Mouse (Mus musculus): ENCODE results near the gene Tfrc. TPM values are rescaled to one million over a fixed set of nuclear protein-coding genes. Genes with fewer than 3 reads are reported as not detected.
"Not testable (repeated sequence)": the region's sequence is repeated elsewhere in the genome, so short reads cannot be mapped to it uniquely, and the experiment has no call there.

Tfrc gene
- total RNA-seq, 2 experiments from 2014 or later, result 65.6 to 105 TPM

DNA sequence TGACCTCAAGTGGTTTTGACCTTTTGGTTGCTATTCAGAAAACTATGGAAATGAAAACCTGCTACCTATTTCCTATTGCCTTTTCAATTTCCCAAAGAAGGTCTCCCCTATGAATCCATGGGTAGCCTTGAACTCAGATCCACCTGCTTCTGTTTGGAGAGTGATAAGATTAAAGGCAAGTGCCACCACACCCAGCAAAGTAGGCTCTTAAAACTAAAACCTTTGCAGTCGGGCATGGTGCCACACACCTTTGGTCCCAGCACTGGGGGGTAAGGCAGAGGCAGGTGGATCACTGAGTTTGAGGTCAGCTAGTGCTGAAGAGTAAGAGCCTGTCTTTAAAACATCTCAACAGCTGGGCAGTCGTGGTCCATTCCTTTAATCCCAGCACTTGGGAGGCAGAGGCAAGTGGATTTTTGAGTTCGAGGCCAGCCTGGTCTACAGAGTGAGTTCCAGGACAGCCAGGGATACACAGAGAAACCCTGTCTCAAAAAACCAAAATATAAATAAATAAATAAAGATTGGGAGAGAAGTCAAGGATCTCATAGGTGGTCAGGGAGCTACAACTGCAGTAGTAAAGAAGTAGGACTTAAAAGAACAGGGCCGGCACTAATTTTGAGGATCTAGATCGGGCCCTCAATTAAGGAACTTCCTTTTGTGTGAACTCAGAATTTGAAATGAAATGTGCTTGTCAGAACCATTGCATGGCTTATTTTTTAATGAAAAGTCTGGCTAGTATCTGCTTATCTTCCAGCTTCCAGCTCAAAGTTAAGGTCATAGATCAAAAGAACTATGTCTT, 1.9 kb downstream of the Tfrc start:
- no peak for ATAC-seq (replicated peaks; ENCODE audit: poor library complexity, severe bottlenecking)

DNA sequence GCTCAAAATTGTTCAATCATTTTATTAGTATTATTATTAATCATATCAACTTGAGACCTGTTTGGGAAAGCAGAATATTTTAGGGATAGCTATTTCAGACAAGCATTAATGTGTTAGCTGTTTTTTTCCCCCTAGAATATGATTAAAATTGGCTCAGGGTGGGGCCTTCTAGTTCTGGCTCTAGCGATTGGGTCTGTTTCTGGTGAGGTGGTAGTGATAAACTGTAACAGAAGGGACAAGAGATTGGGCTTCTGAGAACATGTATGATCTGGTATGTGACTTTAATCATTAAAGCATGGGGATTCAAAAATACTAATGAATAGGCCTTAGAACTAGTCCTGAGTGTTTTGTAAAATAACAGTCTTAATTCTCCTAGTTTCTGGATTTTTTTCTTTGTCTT, 3.3 kb downstream of the Tfrc start:
- ATAC-seq (replicated peaks; ENCODE audit: poor library complexity, severe bottlenecking), result no peak

DNA sequence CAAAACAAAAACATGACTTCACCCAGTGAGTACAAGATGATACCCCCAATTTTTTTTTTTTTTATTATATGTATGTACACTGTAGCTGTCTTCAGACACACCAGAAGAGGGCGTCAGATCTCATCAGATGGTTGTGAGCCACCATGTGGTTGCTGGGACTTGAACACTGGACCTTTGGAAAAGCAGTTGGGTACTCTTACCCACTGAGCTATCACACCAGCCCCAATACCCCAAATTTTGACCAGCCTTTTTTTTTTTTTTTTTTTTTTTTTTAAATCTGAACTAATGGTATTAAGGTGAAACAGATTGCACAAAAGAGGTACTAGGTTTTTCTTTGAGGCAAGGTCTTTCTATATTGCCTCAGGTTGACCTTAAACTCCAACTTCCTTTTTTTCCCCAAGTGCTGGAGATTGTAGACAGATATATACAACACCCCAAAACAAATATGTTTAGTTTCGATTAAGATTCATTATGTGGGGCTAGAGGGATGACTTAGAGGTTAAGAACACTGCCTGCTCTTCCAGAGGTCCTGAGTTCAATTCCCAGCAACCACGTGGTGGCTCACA, 4.6 kb downstream of the Tfrc start:
- peak; percentile 21; the same call in 1 of the 2 replicates for ATAC-seq (replicated peaks; ENCODE audit: poor library complexity, severe bottlenecking)

DNA sequence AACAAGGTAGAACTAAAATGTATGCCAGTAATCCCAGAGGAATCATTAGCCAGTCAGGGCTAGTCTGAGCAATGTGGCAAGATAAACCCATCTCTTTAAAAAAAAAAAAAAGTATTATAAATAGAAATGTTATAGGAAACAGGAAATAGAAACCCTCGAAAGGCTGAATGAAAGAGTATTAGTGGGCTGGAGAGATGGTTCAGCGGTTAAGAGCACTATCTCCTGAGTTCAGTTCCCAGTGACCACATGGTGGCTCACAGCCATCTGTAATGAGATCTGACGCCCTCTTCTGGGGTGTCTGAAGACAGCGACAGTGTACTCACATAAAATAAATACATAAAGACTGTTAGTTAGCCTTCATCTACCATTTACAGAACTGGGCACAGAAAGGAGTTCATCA, 5.3 kb downstream of the Tfrc start:
- ATAC-seq (replicated peaks; ENCODE audit: poor library complexity, severe bottlenecking), result peak; percentile 56

DNA sequence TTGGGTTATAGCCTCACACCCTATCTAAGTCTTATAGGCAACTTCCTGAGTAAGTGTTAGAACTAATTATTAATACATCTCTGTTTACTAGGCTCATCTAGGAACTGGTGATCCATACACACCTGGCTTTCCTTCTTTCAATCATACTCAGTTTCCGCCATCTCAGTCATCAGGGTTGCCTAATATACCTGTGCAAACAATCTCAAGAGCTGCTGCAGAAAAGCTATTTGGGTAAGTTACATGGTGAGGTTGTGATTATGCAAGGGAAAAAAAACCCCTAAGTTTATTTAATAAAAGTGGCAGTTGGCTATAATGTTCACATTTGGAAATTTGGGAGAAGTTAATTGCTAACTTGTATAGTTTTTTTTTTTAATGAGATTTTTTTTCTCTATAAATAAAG, 10.2 kb downstream of the Tfrc start:
- ATAC-seq (replicated peaks; ENCODE audit: poor library complexity, severe bottlenecking), result no peak

DNA sequence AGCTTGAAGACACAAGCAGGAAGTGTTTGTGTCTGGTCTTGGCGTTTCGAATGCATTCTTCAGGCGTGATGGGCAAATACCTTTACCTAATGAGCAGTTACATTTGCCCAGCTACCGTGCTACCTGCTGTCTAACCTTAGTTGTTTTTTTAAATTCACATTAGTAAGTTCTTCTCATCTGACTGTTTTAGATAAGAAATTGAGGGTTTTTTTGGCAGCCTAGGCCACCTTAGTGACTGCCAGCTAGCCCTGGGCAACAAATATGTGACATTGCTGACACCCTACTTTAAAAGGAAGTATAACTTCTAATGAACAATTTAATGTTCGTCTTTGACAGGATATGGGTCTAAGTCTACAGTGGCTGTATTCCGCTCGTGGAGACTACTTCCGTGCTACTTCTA, 19.4 kb downstream of the Tfrc start:
- ATAC-seq (replicated peaks; ENCODE audit: poor library complexity, severe bottlenecking), result no peak

DNA sequence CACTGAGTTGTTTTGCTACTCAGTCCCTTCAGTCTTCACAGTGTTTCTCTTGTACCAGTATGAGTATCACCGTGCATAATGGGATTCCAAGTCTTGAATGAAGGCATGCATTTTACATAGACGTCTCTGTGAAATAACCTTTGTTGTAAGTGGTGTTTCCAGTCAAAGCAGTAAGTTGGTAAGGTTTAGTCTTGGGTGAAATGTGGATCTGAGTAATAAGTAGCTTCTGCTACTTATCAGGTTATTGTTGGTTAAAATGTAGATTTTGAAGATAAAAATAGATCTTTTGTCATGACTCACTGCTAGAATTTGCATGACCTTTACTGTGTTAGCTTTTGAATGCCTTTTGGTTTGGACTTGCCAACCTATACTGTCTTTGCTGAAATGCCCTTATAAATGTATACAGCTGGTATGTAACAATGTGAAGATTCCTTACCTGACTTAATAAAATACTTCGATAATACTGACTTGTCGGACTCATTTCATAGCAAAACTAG, 23.7 kb downstream of the Tfrc start:
- no peak for ATAC-seq (replicated peaks; ENCODE audit: poor library complexity, severe bottlenecking)

DNA sequence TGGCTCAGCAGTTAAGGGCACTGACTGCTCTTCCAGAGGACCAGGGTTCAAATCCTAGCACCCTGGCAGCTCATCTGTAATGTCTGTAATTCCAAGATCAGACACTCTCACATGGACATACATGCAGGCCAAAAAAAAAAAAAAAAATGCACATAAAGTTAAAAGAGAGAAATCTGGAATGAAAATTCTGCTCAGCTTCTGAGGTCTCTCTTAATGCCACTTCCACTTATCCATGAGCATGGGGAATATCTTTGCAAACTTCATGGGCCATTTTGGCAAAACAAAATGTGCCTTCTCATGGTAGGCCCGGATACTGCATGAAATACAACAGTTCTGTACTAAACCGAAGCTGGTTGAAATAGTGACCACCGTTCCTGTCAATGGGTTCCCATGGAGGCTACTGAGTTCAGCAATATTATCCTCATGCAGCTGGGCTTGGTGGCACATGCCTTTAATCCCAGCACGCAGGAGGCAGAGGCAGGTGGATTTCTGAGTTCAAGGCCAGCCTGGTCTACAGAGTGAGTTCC, 24.8 kb downstream of the Tfrc start:
- no peak for ATAC-seq (replicated peaks; ENCODE audit: poor library complexity, severe bottlenecking)

DNA sequence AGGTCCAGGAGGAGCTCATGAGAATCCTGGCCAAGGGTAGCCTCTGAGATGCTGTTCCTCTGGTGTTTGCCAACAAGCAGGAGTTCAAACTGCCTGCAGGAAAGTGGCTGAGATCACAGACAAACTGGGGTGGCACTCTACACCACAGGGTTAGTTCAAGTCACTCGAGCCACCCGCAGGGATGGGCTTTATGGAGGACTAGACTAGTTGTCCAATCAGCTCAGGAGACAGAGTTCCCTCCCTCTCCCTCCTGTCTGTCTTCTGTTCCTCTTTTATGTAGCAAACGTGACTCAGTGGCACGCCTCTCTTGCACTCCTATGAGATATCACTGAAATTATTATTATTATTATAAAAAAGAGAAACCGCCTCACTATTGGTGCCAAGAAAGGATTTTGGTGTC, 25.5 kb downstream of the Tfrc start:
- ATAC-seq (replicated peaks; ENCODE audit: poor library complexity, severe bottlenecking), result peak; percentile 36

DNA sequence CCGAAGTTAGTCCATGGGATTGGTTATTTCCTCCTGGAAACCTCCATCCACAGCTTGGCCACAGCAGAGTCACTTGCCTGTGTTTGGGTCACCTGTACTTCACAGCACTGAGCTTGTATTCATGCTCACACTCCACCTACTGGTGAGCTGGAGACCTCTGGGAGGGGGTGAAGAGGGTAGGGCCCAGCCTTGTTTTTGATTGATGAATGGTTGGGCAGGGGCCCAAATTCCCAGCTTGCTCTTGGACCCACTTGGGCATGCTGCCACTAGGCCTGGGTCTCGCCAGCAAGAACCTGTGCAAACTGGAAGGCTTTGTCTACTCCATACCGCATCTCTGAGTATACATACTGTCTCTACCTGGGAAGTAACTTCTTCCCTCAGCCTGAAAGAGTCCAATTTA, 26.6 kb downstream of the Tfrc start:
- no peak for ATAC-seq (replicated peaks; ENCODE audit: poor library complexity, severe bottlenecking)

DNA sequence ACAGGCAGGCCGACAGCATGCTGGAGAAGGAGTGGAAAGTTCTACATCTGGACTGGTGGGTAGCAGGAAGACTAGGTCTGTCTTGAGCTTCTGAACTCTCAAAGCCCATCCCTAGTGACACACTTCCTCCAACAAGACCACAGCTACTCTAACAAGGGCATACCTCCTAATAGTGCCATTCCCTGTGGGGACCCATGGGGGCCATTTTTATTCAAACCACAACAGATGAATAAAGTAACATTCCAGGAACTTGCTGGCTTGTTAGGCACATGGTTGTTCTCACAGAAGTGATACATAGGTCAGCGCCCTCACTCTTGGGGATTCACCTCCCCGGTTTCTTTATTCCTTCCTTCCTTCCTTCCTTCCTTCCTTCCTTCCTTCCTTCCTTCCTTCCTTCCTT, 27.6 kb downstream of the Tfrc start:
- ATAC-seq (replicated peaks; ENCODE audit: poor library complexity, severe bottlenecking), result no peak

DNA sequence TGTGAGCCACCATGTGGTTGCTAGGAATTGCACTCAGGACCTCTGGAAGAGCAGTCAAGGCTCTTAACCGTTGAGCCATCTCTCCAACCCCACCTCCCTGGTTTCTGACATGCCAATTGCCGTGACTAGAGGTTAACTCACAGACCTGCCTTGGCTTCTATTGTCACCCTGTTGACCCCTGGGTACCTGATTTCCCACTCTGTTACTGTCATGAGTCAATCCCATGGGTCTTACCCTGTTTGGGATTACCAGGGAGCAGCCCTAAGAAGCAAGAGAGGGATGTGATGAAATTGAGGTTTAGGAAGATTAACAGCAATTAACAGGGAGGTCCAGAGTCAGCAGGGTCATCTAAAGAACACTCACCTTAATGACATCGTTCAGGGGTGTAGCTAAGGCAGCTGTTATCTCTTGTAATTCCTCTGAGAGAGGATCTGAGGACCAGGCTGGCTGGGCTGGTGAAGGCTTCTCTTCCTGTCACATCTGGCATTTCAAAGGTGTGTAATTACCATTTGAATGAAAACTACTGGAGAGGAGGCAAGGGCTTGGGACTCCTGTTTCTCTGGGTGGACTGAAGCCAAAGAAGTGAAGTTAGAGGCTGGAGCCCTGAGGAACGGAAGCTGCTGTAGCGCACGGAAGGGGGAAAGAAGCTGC, 28.3 kb downstream of the Tfrc start:
- no peak for ATAC-seq (replicated peaks; ENCODE audit: poor library complexity, severe bottlenecking)

DNA sequence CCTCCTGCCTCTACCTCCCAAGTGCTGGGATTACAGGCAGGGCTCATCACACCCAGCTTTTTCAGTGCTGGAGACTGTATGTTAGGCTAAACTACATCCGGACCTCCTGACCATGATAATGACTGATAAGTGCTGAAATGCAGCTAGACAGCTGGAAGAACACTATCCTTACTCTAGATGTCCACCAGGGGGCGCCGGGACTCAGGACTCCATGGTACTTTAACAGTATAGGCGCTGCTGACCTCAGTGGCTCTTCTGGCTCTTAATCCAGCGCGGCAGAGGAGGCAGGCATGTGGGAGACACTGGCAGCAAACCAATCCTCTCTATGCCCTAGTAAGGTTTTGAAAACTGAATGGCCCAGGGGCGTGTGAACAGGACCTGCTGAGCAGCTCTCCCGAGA, 29.8 kb downstream of the Tfrc start:
- peak; percentile 94 for ATAC-seq (replicated peaks; ENCODE audit: poor library complexity, severe bottlenecking)

DNA sequence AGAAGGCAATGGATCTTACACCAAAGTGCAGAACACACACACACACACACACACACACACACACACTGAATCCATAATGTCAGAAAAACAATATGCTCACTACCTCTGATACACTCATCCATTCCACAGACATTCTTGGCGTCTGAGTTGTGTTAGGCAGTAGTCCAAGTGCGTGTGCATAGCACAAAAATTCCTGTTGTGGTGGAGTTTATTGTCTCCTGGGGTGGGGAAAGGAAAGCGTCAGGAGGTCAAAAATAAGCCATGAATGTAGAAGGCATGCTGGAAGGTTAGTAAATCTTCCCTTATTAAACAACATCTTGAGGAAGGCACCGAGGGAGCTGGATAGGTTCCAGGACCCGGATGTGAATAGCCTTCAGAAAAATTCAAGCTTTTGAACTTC, 31.4 kb downstream of the Tfrc start:
- ATAC-seq (replicated peaks; ENCODE audit: poor library complexity, severe bottlenecking), result no peak

DNA sequence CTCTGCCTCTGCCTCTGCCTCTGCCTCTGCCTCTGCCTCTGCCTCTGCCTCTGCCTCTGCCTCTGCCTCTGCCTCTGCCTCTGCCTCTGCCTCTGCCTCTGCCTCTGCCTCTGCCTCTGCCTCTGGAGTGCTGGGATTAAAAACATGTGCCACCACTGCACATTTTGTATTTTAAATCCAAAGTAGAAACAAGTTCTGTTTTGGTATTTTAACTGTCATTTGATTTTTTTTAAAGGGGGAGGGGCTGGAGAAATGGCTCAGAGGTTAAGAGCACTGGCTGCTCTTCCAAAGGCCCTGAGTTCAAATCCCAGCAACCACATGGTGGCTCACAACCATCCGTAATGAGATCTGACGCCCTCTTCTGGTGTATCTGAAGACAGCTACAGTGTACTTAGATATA, 32.0 kb downstream of the Tfrc start:
- not testable (repeated sequence) for ATAC-seq (replicated peaks; ENCODE audit: poor library complexity, severe bottlenecking)

DNA sequence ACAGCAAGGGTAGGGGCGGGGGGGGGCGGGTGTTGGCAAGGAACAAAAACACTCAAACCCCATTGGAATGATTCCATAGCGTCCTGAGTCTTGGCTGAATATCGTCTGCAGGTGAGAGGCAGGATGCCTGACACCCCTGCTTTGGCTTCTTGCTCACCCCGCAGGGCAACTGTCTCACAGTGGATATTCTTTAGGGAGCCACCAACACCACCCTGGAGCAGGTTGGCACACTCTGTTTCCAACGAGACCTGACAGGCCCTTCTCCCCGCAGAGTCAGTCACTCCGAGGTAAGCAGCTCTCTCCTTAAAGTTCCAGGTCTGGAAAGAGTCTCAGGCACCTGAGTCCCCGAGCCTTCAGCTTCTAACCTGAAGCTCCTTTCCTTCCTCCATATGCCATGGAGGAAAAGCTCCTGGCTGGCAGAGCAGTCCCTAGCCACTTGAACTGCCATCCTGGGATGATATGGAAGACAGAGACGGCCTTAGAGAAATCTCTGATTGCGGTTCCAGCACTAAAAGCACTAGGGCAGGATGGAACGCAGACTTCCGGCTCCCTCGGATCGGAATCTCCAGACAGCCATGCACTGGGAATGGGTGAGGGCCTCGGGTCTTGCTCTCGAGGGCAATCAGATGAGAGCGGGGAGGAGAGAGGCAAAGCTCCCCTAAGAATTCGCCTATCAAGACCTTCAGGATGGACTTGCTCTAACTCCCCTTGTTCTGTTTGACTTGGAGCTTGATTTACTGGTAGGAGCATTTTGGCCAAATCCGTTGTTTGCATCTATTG, 32.9 kb downstream of the Tfrc start:
- no peak for ATAC-seq (replicated peaks; ENCODE audit: poor library complexity, severe bottlenecking)

DNA sequence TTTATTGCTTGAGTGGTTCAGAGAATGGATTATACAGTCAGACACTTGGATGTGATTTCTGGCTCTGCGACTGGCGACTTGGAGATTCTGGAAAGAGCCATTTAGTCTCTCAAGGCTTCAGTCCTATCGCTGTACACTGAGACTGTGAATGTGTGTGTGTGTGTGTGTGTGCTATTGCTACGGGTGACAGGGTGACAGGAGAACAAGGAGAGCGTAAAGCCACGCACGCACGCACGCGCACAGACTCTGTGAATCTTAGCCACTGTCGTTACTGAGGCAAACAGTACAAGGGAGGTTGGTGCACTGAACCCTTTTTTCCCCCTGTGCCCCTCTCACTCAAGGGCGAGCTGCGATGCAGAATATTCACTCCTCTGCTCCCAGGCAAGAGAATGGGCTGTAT, 33.6 kb downstream of the Tfrc start:
- ATAC-seq (replicated peaks; ENCODE audit: poor library complexity, severe bottlenecking), result no peak

DNA sequence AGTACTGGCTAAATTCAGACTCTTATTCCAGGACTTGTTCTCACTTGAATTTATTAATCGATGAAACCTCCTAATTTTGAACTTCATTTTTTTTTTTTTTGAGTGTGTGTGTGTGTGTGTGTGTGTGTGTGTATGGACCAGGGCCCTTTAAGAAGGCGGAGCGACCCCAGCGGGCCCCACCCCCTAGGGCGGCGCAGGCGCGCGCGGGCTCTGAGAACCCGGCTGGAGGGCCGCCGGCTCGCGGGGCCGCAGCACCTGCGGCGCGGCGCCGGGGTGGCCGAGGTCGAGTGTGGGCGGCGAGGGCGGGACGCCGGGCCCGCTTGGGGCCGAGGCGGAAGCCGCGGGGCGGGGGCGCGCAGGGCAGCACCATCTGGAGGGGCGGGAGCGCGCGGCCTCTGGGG, 34.9 kb downstream of the Tfrc start, which contains the start of gene Tnk2:
TSS of gene Tnk2 (plus strand) at position 214 of the 401 bp plus-strand sequence.
- peak; percentile 59 for ATAC-seq (replicated peaks; ENCODE audit: poor library complexity, severe bottlenecking)

DNA sequence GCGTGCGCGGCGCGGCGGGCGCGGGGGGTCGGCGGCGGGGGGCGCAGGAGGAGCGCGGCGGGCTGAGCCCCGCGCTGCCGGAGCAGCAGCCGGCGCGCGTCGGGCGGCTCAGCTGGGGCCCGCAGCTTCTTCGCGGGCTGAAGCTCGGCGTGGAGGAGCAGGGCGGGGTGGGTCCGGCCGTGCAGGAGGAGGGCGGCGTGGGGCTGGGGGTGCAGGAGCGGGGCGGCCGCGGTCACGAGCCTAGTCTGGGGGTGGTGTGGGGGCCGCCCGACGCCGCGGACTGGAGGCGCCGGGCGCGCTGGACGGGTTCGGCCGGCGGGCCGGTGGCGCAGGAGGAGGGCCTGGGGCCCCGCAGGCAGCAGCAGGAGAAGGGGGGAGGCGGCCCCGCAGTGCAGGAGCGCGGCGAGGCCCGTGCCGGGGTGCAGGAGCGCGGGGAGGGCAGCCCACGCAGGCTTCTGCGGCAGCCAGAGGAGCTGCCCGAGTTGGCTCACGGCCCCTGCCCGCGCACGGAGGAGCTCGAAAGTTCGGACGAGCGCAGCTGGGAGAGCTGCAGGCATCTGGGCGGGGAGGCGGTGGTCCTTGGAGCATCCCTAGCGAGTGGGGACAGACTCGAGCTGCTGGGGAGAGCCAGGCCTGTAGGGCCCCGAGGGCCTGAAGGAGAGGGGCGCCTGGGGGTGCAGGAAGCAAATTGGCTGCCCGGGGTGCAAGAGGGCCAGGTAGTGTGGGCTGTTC, 35.5 kb downstream of the Tfrc start:
- ATAC-seq (replicated peaks; ENCODE audit: poor library complexity, severe bottlenecking), result peak; percentile 28

DNA sequence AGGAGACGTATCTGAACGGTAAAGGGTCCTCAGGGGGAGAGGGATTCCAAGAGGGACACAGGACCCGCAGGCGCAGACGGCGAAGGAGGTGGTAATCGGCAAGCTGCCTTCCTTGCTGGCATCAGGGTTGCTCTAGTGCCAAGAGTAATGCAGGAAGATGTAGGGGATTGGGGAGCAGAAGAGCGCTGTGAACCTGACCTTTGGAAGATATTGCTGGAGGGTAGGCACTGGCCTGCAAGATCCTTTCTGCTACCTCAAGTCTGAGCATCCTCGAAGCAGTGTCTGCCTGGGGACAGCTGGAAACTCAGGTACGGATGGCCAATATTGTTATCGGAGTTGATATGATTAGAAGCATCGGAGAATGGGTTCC, 36.1 kb downstream of the Tfrc start:
- no peak for ATAC-seq (replicated peaks; ENCODE audit: poor library complexity, severe bottlenecking)
